Mouse (Mus musculus) embryonic facial prominence, embryonic 15.5 days (tissue): ENCODE results near the gene Usp29. TPM values are rescaled to one million over a fixed set of nuclear protein-coding genes. Genes with fewer than 3 reads are reported as not detected.

Experiments used
- ATAC-seq: fragments of 200-750 bp; cut with Nextera tagmentation; 2 replicates; pipeline ENCODE4 v1.8.0; 2017; ENCODE audit warnings: low read depth, moderate TSS enrichment; ENCODE audit not compliant: insufficient number of reproducible peaks, low FRiP score, low TSS enrichment
- H3K27ac ChIP-seq: fragments of 300-500 bp; sonication (generic); replicated peaks from 2 replicates; pipeline ENCODE4 v1.5.1; 2015; ENCODE audit warnings: mild to moderate bottlenecking, inconsistent platforms
- H3K27me3 ChIP-seq: fragments of 300-500 bp; sonication (generic); 2 replicates; pipeline ENCODE4 v1.6.1; 2015; ENCODE audit warnings: inconsistent platforms
- H3K36me3 ChIP-seq: fragments of 300-500 bp; sonication (generic); 2 replicates; pipeline ENCODE4 v1.6.1; 2015; ENCODE audit warnings: mild to moderate bottlenecking, inconsistent platforms
- H3K4me1 ChIP-seq: fragments of 300-500 bp; sonication (generic); 2 replicates; pipeline ENCODE4 v1.6.1; 2015; ENCODE audit warnings: inconsistent platforms
- H3K4me2 ChIP-seq: fragments of 300-500 bp; sonication (generic); replicated peaks from 2 replicates; pipeline ENCODE4 v1.6.1; 2015; ENCODE audit warnings: mild to moderate bottlenecking, inconsistent platforms
- H3K4me3 ChIP-seq: fragments of 300-500 bp; sonication (generic); replicated peaks from 2 replicates; pipeline ENCODE4 v1.5.1; 2015; ENCODE audit warnings: mild to moderate bottlenecking, inconsistent platforms
- H3K9ac ChIP-seq: fragments of 300-500 bp; sonication (generic); 2 replicates; pipeline ENCODE4 v1.6.1; 2015; ENCODE audit warnings: inconsistent platforms
- H3K9me3 ChIP-seq: fragments of 300-500 bp; sonication (generic); replicated peaks from 2 replicates; pipeline ENCODE4 v1.6.1; 2016; ENCODE audit warnings: inconsistent platforms
- WGBS: fragments of 180-500 bp; shearing (Covaris S2); methylation state at CpG from one replicate; pipeline ENCODE4 v1.1.7; 2015; 5-methylcytosine and 5-hydroxymethylcytosine counted together
- polyA plus RNA-seq: library from polyadenylated mRNA; unstranded; fragments of >200 nt; fragmentation: Nextera tagmentation; extraction: Ambion mirVana; gene quantifications from 2 replicates; pipeline ENCODE4 v1.2.1, GENCODE M21; 2015

Usp29 gene
- polyA plus RNA-seq, 1 experiment from 2014 or later, result 9.3 TPM

- Histone ChIP-seq H3K4me2 (peak overlapping the region; percentile 49), H3K4me3 (peak overlapping the region; percentile 55), H3K9me3 (peaks cover 31% of the 10 kb centered on the region), H3K27ac (peak overlapping the region; percentile 71), H3K36me3 (no peaks in the 10 kb centered on the region; the same call in 1 of the 2 replicates), H3K9ac (peak overlapping the region; percentile 37), H3K27me3 (no peaks in the 10 kb centered on the region), H3K4me1 (no peaks in the 10 kb centered on the region)
- ATAC-seq, result no peak
- 50% methylated on average over 15 of the region's 15 CpGs for WGBS
Measured at GRCm38 (mm10) chr7:6730801-6731200, 423 bp downstream of the Usp29 start.

- Histone ChIP-seq H3K9ac (no peak overlapping the region), H3K27ac (no peak overlapping the region; the same call in 1 of the 2 replicates), H3K36me3 (no peaks in the 10 kb centered on the region), H3K9me3 (peaks cover 31% of the 10 kb centered on the region), H3K4me3 (peak overlapping the region; percentile 55), H3K4me1 (no peaks in the 10 kb centered on the region), H3K27me3 (no peaks in the 10 kb centered on the region), H3K4me2 (peak overlapping the region; percentile 49)
- ATAC-seq, result no peak
- WGBS, result 50% methylated on average over 3 of the region's 3 CpGs
Measured at GRCm38 (mm10) chr7:6731373-6731772, 995 bp downstream of the Usp29 start.

- no peaks in the 10 kb centered on the region for H3K36me3 ChIP-seq
- peak overlapping the region; percentile 55 for H3K4me3 ChIP-seq
- H3K27ac ChIP-seq, result peak overlapping the region; percentile 63; the same call in 1 of the 2 replicates
- H3K4me1 ChIP-seq, result no peaks in the 10 kb centered on the region
- peaks cover 31% of the 10 kb centered on the region for H3K9me3 ChIP-seq
- peak overlapping the region; percentile 49 for H3K4me2 ChIP-seq
- no peaks in the 10 kb centered on the region for H3K27me3 ChIP-seq
- no peak for ATAC-seq
- 52% methylated on average over 4 of the region's 4 CpGs for WGBS
- H3K9ac ChIP-seq, result 0 out of 2 replicates have a peak overlapping the region, but pooled peaks have one; percentile 10
Measured at GRCm38 (mm10) chr7:6731930-6732329, 1.6 kb downstream of the Usp29 start.

GRCm38 (mm10) chr7:6736060-6736459 is 5.7 kb downstream of the Usp29 start:
- WGBS, result 23% methylated on average over 1 of the region's 1 CpGs
- no peak overlapping the region for H3K27ac ChIP-seq

DNA sequence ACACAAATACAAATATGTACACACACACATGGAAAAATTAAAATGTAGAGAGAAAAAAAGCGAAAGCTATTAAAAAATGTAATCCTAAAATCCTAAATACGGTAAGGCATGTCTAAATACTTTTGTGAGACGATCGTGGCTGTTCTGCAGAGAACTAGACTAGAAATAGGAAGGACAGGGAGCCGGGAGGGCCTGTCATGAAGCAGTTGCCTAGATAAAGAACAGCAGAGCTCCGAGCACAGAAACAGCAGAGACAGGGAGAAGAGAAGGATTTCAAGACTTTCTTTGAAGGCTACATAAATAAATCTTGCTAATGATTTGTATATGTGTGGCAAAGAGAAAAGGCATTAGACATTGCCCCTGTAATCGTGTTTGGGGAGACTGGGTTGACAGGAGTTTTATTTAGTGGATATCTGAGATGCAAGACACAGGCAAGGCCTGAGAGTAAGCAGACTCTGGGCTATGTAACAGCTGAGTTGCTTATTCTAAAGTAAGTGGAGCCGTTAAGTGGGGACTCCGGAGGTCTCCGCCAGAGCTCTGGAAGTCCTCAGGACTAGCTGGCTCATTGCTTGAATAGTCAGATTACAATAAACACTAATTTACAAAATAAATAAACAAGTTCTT is 14.0 kb downstream of the Usp29 start:
- Histone ChIP-seq H3K36me3 (no peaks in the 10 kb centered on the region), H3K4me2 (no peak overlapping the region), H3K4me1 (no peaks in the 10 kb centered on the region), H3K27ac (peak overlapping the region; percentile 12; the same call in 1 of the 2 replicates), H3K9me3 (no peaks in the 10 kb centered on the region), H3K4me3 (no peak overlapping the region), H3K27me3 (no peaks in the 10 kb centered on the region), H3K9ac (no peak overlapping the region)
- WGBS, result 48% methylated on average over 10 of the region's 10 CpGs
- ATAC-seq, result peak; percentile 63; the same call in 1 of the 2 replicates

More at GRCm38 (mm10) chr7:6736060-6736459, 5.7 kb downstream of the Usp29 start:
- H3K36me3 ChIP-seq, result no peaks in the 10 kb centered on the region
- H3K4me1 ChIP-seq, result no peaks in the 10 kb centered on the region
- H3K9ac ChIP-seq, result no peak overlapping the region
- H3K27me3 ChIP-seq, result no peaks in the 10 kb centered on the region
- H3K4me2 ChIP-seq, result no peak overlapping the region
- ATAC-seq, result no peak
- H3K9me3 ChIP-seq, result no peaks in the 10 kb centered on the region
- no peak overlapping the region for H3K4me3 ChIP-seq

GRCm38 (mm10) chr7:6749196-6749595 is 18.8 kb downstream of the Usp29 start:
- 50% methylated on average over 7 of the region's 7 CpGs for WGBS
- no peak for ATAC-seq
- no peaks in the 10 kb centered on the region for H3K27me3 ChIP-seq
- no peaks in the 10 kb centered on the region for H3K36me3 ChIP-seq
- H3K27ac ChIP-seq, result peak overlapping the region; percentile 51; the same call in 1 of the 2 replicates
- H3K4me2 ChIP-seq, result no peak overlapping the region
- no peak overlapping the region for H3K4me3 ChIP-seq
- no peak overlapping the region for H3K9ac ChIP-seq
- no peaks in the 10 kb centered on the region for H3K9me3 ChIP-seq
- peaks cover 10% of the 10 kb centered on the region; the same call in 1 of the 2 replicates for H3K4me1 ChIP-seq

DNA sequence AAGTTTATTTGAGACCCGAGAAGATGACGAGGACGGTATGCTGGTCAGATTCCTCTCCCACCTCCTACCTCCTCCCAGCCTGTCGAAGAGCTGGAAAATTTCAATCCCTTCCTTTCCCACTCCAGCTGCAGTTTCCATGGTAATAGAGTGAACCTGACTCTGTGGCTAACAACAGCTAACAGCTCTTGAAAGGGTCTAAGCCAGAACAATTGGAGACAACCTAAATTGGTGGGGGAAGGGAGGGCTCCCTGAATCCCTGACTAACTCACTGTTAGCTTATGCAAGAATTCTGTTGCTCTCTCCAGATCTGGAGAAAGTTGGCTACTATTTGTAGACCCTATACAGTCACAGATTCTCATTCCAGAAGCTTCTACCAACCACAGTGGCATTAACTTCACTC is 23.1 kb downstream of the Usp29 start:
- Histone ChIP-seq H3K27me3 (no peaks in the 10 kb centered on the region), H3K9me3 (no peaks in the 10 kb centered on the region), H3K4me1 (peaks cover 10% of the 10 kb centered on the region; the same call in 1 of the 2 replicates), H3K36me3 (no peaks in the 10 kb centered on the region), H3K9ac (no peak overlapping the region), H3K4me2 (no peak overlapping the region), H3K4me3 (no peak overlapping the region), H3K27ac (peak overlapping the region; percentile 17; the same call in 1 of the 2 replicates)
- 18% methylated on average over 4 of the region's 4 CpGs for WGBS
- peak; percentile 39; the same call in 1 of the 2 replicates for ATAC-seq

- Histone ChIP-seq H3K4me3 (no peak overlapping the region), H3K4me2 (no peak overlapping the region), H3K36me3 (no peaks in the 10 kb centered on the region), H3K9me3 (no peaks in the 10 kb centered on the region), H3K9ac (no peak overlapping the region), H3K27me3 (no peaks in the 10 kb centered on the region), H3K4me1 (peaks cover 10% of the 10 kb centered on the region; the same call in 1 of the 2 replicates), H3K27ac (no peak overlapping the region)
- ATAC-seq, result no peak
- 73% methylated on average over 4 of the region's 4 CpGs for WGBS
Measured at GRCm38 (mm10) chr7:6756777-6757291, 26.5 kb downstream of the Usp29 start.

- Histone ChIP-seq H3K9ac (no peak overlapping the region), H3K9me3 (no peaks in the 10 kb centered on the region), H3K4me2 (no peak overlapping the region), H3K27ac (no peak overlapping the region), H3K36me3 (no peaks in the 10 kb centered on the region), H3K4me1 (no peaks in the 10 kb centered on the region), H3K4me3 (no peak overlapping the region), H3K27me3 (no peaks in the 10 kb centered on the region)
- 64% methylated on average over 12 of the region's 12 CpGs for WGBS
- ATAC-seq, result no peak
Measured at GRCm38 (mm10) chr7:6759698-6760097, 29.3 kb downstream of the Usp29 start.

- Histone ChIP-seq H3K4me2 (no peak overlapping the region), H3K36me3 (no peaks in the 10 kb centered on the region), H3K4me1 (peaks cover 1% of the 10 kb centered on the region), H3K9ac (no peak overlapping the region), H3K27me3 (no peaks in the 10 kb centered on the region), H3K9me3 (no peaks in the 10 kb centered on the region), H3K27ac (no peak overlapping the region), H3K4me3 (no peak overlapping the region)
- WGBS, result 34% methylated on average over 6 of the region's 6 CpGs
- no peak for ATAC-seq
Measured at GRCm38 (mm10) chr7:6760170-6760569, 29.8 kb downstream of the Usp29 start.

DNA sequence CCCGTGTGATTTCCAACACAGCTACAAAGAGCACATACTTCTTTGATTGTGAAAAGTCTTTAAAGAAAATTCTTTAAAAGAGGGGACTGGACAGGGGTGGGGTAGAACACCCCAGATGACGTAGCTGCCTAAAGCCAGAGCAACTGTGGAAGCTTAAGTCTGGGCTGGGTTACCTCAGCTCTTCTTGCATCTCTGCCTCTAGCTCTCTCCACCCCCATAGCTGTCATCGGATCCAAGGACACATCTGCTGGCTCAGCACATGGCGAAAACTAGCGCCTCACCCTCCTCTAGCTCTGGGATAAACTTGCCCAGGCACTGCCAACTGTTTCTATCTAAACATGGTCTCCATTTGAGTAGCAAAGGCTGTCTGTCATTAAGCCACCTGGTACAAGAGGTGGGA is 34.9 kb downstream of the Usp29 start:
- Histone ChIP-seq H3K27me3 (no peaks in the 10 kb centered on the region), H3K4me3 (no peak overlapping the region), H3K9ac (no peak overlapping the region), H3K9me3 (no peaks in the 10 kb centered on the region), H3K4me1 (peaks cover 8% of the 10 kb centered on the region), H3K27ac (peak overlapping the region; percentile 39), H3K4me2 (no peak overlapping the region), H3K36me3 (no peaks in the 10 kb centered on the region)
- peak; percentile 76 for ATAC-seq
- 19% methylated on average over 5 of the region's 5 CpGs for WGBS
